Mouse (Mus musculus): ENCODE measurements around the gene Mcm9.

Mcm9 gene

DNA sequence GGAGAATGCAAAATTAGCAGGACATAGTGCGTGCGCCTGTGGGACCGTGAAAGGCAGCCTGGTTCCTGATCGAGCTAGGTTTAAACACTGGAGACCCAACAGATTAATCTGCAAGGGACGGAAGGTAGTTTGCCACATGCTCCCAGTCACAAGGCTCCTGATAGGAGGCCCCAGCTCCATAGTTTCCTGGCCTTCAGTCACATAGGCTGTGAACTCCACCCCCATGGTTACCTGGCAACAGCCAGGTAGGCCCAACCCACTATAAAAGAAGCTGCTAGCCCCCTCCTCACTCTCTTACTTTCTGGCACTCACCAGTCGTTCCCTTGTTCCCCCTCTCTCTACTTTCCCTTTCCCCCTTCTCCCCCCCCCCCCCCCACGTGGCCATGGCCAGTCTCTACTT, 50.1 kb downstream of the Mcm9 start:
- no peak for DNase-seq (ENCODE audit: low read depth, low spot score)

DNA sequence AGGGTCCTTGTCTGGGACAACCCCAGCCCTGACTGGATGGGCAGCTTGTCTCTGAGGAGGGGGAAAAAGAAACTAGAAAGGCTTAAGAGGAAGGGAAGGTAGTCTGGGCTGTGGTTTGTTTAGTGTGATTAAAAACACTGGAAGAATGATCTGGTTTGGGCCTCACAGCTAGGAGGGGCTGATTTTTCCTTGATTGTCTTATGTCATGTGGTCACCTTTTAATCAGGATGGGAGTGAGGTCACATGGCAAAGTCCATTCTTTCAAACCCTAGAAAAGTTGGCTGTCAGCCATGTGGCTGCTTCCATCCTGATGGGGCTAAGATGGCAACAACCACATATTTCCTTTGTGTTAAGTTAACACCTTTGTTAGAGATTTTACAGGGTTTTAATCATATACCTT, 61.7 kb downstream of the Mcm9 start:
- DNase-seq (ENCODE audit: low read depth, low spot score), result no peak

DNA sequence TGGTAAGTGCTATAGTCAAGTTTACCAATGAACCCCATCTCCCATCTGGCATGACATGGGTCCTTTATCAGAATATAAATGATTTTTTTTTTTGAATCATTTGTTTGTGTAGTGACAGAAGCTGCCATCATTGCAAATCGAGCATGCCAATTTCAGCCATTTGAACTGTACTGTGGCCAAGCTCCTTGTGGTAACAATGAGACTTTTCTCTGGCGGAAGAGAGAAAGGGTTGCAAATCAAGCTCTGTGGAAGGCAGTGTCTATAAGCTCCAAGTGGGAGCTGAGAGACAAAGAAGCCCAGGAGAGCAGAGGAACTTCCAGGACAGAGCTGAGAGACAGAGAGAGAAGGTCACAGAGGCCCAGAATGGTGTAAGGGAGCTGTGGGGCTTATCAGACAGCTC, 64.7 kb downstream of the Mcm9 start:
- DNase-seq (ENCODE audit: low read depth, low spot score), result no peak

DNA sequence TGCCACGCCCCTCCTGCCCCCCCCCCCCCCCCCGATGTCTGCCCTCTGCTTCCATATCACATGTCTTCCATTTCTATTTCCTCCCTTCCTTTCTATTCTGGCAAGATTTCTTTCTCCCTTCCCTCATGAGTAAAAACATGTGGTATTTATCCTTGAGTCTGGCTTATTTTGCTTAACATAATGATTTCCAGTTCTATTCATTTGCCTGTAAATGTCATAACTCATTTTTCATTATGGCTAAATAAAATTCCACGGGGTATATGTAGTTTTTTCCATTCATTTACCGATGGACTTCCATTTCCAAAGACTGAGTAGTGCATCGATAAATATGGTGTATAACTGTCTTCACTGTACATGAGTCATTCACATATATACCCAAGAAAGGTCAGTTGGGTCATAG, 68.2 kb downstream of the Mcm9 start:
- no peak for DNase-seq (ENCODE audit: low read depth, low spot score)

DNA sequence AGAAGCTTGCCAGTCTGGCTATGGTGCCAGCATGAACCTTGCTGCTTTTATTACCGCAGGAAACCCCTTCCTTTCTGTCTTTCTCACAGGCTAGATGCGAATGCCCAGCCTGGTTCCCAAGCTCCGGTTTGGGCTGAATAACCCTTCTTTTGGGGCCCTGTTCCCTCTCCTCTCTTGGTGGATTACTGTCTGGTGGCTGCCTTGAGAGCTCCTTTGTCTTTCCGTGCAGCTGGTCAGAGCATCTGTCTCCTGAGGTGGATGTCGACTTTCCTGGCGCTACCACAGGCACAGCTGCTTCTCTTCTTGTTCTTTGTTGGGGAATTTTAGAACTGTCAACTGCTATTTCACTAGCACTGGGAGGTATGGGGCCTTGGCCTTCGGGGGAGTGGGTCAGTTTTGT, 92.6 kb downstream of the Mcm9 start:
- no peak for DNase-seq (ENCODE audit: low read depth, low spot score)

DNA sequence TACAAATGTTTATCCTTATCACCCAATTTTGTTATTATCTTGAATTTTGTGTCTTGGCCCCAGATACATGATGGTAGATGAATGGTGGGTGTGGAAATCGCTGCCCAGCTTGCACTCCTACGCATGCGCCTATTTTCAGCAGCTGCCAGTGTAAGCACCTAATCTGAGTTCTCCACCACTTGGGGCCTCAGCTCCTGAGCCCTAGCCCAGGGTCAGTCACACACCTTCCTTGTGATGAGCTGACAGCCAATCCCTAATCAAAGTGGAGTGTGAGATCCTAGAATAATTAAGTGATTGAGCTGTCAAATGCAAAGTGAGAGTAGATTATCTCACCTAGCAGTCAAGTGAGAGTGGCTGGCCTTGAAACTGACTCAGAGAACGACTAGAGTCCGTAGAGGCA, 97.9 kb downstream of the Mcm9 start:
- DNase-seq (ENCODE audit: low read depth, low spot score), result no peak

DNA sequence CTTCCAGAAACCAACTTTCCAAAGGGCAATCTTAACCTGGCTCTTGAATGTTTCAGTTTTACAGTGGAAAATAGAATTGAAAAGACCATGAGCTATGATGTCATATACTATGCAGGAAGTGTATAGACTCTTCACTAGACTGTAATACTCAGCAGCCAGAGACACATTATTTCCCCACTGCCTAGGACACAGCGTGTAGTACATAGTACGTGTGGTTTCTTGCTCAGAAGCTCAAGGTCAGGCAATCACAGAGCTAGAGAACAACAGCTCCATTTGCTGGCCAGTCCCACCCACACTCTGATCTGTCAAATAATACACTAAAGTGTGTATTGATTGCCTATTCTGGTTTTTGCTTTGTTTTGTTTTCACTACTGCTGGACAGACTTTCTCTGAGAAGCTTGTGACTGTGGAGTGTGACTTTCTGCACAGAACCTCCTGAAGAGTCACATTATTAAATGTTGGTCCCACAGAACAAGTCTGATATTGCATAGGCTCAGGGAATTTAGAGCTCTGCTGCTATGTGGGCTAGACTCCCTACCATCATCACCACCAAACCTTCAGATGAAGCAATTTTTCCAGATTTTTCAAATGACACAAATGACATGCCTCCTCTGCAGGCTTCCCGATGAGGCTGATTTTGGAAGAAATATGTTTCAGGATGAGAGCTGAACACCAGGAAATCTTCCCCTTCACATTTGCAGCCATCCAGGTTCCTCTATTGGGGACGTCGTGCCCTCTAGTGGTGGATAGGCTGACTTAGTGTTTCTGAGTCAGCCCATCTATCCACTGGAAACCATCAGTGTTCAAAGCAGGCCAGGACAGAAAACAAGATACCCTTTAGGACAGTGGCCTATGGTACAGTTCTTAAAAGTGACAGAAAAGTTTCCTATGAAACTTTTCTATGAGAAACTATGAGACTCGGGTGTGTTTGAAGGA, 102.1 kb downstream of the Mcm9 start:
- DNase-seq (ENCODE audit: low read depth, low spot score), result peak; percentile 59

DNA sequence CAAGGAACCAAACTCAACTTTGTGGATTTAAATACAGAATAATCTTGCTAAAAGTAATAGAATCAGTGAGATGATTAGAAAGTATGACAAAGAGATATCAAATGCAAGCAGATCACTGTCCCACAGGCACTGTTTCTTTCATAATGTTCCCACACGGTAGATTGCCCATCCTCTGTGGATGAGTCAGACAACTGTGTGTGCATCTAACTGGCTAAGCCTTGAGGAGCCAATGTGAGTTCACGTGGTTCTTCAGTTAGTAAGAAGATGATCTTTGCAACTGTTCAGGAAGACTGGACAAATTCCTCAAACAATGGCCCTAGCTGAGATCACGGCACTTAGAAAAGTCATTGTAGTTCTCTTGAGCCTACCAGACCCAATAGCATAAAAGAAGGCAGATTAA, 102.9 kb downstream of the Mcm9 start:
- DNase-seq (ENCODE audit: low read depth, low spot score), result no peak

DNA sequence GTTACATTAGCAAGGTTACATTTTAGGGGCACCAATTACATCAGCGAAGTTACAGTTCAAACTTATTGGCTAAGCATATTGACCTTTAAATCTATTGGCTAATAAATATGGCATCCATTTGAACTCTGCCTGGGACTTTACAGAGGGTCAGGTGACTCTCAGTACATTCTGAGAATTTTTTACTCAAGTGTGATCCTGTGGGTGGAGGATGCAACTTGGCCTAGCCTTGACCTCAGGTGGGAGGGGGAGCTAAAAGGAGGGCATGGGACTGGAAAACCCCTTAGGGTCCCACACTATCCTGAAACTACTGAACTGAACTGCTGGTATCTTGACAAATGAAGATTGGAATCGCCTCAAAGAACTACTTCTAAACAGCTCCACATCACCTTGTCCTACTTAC, 103.9 kb downstream of the Mcm9 start:
- no peak for DNase-seq (ENCODE audit: low read depth, low spot score)

DNA sequence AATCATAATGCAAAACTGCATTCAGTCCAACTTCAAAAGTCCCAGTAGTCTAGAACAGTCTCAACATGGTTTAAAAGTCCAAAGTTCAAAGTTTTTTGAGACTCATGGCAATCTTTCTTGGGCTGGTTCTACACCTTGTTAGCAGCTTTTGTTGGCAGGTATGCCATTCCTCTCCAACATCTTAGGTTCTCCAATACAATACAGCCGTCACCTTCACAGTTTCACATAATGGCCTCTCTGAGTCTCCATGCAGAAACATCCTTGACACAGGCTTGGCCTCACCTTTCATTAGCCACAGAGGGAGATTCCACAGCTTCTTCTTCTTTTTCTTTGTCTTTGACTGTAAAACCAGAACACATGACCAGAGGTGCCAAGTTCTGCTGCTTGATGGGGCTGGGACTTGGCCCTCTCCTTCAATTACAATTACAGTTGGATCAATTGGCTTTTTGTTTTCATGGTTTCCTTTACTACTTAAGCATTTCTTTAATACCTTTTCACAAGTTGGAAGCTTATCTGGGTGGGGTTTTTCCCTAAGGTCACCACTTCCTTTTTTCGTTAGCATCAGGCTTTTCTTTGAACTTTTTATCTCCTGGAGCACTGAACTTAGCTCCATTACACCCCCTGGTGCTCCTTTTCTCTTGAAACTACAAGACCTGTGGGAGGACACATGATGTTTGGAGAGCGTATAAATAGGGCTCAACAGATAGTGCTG, 104.8 kb downstream of the Mcm9 start:
- no peak for DNase-seq (ENCODE audit: low read depth, low spot score)

DNA sequence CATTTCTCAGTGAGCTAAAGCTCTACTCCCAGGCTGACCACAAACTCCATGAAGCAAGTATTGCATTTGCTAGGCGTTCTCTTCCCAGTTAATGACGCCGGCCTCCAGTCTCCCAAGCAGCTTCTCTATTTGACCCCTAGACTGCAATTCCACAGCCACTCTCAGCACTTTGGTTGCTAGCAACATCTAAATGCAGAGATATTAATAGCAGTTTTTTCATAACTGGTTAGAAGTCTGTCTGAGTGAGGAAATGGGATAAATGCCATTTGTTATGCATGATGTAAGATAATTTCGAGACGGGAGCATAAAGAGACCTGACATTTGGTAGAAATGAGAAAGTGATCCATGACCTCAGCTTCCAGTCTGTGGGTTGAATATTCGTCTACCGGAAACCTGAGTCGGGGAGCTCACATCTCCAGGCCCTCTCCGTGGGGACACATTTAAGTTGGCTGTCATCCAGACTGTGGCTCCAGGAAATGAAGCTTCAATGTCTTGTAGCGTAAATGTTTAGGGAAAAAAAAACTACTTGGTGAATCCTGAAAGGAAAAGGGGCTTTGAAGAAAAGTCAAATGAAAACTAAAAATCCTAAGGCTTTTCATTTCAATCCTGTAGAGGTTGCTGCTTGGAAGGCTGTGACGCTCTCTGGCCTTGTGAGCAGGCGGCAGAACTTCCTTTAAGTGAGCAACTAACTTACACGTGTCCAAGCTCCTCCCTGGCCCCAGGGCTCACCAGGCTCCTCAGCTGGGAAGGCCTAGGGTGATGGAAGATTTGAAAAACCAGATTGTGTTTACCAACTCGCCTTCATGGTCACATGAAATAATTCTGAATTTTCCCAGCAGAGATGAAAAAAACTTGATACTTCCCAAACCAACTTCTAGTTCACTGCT, 110.9 kb downstream of the Mcm9 start:
- DNase-seq (ENCODE audit: low read depth, low spot score), result no peak

DNA sequence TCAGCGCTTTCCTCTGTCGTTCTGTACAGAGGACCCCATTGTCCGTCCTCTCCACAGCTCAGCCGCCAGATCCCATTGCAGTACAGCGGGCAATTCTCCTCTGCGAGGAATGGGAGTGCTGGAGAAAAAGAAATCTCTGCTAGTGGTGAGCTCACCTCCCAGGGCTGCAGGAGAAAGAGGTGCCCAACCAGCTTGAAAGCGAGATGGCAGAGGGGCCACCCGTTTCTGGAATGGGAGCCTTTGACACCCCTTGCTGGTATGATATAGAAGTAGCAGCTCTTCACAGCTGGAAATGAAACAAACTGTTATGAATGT, 111.7 kb downstream of the Mcm9 start:
- no peak for DNase-seq (ENCODE audit: low read depth, low spot score)

DNA sequence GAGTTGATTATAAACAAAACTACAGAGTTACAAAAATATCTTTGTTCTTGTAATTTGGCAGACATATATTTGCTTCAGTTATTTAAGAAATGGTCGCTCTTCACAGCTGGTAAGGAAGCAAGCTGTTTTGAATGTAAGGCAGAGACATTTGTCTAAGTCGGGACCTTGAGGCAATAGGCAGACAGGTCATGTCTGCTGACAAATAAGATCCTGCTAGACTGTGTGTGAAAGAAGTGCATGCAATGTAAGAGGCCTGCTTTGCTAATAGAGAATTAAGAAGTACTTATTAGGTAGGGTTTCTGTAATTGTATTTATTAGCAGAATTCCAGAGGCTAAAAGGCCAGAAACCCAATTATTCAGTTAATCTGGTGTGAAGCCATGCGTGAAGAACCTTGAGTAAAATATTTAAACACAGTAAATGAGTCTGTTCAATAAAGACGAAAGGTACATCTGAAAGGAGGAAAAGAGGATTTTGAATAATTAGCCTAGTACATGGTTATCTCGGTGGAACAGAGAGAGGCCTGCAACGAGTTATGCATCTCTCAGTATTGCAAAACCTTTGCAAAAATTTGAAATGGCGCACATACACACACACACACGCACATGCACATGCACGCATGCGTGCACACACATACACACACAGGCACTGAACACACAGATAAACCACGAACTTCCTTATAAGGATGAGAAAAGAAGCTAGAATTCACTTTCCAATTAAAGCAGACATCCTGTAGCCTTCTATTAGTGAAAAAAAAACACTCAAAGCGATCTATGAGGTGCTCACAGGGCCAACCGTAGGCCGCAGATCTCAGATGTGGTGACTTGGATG, 112.3 kb downstream of the Mcm9 start:
- DNase-seq (ENCODE audit: low read depth, low spot score), result no peak

DNA sequence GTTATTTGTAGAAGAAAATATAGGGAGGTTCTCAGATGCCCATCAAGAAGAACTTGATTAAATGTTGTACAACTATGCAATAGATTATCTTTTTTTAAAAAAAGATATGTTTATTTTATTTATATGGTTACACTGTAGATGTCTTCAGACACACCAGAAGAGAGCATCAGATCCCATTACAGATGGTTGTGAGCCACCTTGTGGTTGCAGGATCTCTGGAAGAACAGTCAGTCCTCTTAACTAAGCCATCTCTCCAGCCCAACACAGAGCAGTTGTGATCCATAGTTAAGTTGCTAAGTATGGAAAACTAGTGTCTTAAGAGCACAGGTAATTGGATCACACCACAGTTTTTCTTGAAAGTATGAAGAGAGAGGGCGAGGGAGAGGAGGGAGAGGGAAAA, 117.7 kb downstream of the Mcm9 start:
- no peak for DNase-seq (ENCODE audit: low read depth, low spot score)

DNA sequence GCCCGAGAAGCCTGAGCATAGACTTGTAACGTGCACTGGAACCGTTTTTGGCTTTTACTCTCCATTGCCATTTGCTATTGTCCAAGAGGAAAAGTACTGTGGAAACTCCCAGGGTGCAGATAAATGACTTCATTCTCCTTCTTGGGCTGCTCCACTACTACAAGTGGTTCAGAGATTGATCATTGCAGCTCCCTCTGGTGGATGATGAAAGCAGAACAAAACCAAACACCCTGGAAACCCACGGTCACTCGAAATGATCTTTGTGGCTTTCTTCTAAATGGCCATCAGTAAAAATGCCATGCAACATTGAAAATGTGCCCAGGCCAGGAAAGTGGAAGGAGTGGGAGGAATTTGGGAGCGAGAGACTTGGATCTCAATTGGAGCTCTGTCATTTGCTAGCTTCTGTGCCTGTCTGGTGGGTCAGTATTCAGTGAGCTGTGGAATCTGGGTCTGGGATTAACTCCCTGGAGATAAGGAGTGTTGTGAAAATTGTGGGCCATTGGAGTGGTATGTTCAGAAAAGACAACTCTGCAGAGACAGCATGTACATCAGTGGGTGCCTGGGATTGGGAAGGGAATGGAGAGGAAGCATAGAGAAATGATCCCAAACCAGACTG, 121.0 kb downstream of the Mcm9 start:
- DNase-seq (ENCODE audit: low read depth, low spot score), result peak; percentile 58

DNA sequence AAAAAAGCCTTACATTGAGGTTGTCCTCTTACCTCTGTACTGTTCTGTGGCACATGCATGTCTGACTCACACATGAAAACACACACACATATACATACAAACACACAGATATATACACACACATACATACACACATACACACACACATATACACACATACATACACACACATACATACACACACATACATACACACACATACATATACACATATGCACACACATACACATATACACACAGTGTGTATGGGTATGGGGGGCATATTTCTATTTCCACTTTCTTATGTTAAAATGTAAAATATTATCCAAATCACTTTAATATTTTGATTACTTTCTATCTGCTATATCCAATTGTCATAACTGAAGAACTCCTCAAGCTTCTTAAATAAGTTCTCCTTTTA, 121.6 kb downstream of the Mcm9 start:
- no peak for DNase-seq (ENCODE audit: low read depth, low spot score)

DNA sequence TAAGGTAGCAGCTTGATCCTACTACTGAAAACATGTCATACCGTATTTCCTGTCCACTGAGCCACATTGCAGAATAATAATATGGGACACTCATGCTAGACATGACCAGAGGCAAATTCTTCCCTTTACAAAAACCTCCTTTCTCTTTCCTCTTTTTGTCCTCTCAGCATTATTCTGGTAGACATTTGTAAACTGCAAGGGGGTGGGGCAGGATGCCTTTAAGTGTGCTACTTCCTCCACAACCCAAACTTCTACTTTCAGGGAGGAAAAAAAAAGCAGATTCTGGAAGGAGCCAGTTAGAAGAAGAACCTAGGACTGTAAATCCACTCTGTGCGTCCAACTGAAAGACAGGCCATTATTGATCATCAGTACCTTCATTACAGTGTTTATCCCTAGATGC, 124.7 kb downstream of the Mcm9 start:
- DNase-seq (ENCODE audit: low read depth, low spot score), result no peak

DNA sequence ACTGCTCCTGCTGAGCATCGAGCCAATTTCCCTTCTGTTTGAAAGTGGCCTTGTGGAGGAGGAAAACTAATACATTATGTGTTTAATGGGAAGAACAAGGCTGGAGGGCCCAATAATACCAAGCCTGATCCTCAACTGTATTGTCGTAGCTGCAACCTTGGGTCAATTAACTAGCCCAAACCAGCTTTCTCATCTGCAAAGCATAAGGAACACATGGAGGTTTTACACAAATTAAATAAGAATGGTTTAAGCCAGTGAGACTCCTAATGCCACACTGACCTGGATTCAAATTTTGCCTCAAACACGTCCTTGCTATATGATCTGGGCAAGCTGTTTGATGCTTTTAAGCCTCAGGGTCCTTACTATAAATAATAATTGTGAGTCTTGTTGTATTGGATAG, 125.2 kb downstream of the Mcm9 start:
- no peak for DNase-seq (ENCODE audit: low read depth, low spot score)

DNA sequence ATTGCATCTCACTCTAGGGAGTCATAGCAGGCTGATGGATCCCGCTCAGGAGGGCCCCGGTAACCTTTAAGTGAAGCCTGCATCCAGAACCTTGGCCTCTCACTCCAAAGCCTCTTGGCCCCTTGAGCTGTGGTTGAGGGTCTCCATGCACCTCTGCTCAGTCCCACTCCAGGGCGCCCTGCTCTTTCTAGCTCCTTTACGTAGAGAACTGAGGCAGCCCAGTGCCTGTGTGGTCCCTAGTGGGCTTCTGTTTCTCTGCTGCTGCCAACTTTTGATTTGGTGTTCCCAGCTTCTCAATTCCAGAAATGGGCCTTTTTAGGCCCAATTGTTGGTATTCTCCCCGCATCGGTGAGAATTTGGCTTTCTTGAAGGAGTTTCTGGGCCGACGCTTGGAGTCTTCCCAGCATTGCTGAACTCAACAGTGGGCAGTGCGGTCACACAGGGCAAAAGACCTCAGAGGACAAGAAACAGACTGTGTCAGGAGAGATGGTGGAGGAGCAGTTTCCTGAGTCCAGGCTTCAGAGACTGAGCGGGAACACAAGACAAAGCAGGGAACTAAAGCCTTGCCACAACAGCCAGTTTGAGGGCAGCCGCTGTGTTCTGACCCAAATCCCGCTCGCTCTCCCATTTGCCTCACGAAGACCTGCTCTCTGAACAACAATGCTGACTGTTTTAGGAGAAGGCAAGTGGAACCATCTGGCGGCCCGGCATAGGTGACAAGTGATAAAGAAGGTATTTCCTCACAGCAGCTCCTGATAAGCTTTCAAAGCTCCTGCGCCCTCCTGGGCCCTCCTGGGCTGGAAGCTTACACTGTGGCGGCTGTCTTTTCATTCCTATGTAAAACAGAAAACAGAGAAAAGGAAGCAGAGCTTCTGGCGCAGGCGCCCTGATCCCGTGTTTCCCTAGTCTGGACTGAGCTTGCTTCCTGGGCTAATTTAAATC, 127.1 kb downstream of the Mcm9 start:
- DNase-seq (ENCODE audit: low read depth, low spot score), result no peak

DNA sequence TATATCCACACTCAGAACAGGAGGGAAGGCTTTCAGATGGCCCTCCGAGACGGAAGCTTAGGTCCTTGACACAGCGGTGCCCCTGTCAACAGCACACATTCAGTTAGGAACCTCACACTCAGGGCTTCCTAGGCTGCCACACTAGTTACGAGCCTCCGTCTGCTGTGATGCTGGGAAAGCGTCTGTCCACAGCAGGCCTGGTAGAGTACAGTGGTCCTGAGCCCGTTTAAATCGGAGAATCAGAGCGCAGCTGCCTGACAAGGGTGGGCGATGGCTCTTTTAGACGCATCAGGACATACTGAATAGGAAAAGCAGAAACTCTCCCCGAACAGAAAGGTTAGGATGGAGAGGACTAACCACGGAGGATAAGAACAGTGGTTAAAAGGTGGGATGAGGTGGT, 127.8 kb downstream of the Mcm9 start:
- DNase-seq (ENCODE audit: low read depth, low spot score), result no peak
